Mouse (Mus musculus): ENCODE data around the gene 9930104L06Rik. TPM values are rescaled to one million over a fixed set of nuclear protein-coding genes. Genes with fewer than 3 reads are reported as not detected.
"Not testable (repeated sequence)": the region's sequence is repeated elsewhere in the genome, so short reads cannot be mapped to it uniquely, and the experiment has no call there.

9930104L06Rik gene
- polyA plus RNA-seq, 1 experiment from 2014 or later = 16.1 TPM

- Histone ChIP-seq H3K4me2 (ENCODE audit: low read length) (no peak overlapping the region), H3K36me3 (ENCODE audit: control insufficient read depth, insufficient read depth, low read length) (no peaks in the 10 kb centered on the region), H3K4me3 (ENCODE audit: low read depth, low read length) (no peak overlapping the region), H3K27me3 (ENCODE audit: control insufficient read depth, insufficient read depth, low read depth, low read length) (no peaks in the 10 kb centered on the region), H3K9ac (ENCODE audit: low read depth, low read length) (no peak overlapping the region), H3K27ac (ENCODE audit: low read length) (peak overlapping the region; percentile 82), H3K4me1 (ENCODE audit: control insufficient read depth, insufficient read depth, low read length) (peaks cover 21% of the 10 kb centered on the region), H3K9me3 (replicated peaks; ENCODE audit: control insufficient read depth, low read length, poor library complexity, severe bottlenecking) (no peaks in the 10 kb centered on the region)
- WGBS = 69% methylated on average over 4 of the region's 4 CpGs
- no peak for ATAC-seq
Measured at GRCm38 (mm10) chr4:124905417-124905816, 31.4 kb upstream of the 9930104L06Rik start.

- WGBS = 5% methylated on average over 21 of the region's 21 CpGs
- H3K9me3 ChIP-seq (replicated peaks; ENCODE audit: control insufficient read depth, low read length, poor library complexity, severe bottlenecking) = no peaks in the 10 kb centered on the region
- no peaks in the 10 kb centered on the region for H3K27me3 ChIP-seq (ENCODE audit: control insufficient read depth, insufficient read depth, low read depth, low read length)
- ATAC-seq = peak; percentile 93
- peak overlapping the region; percentile 30 for H3K9ac ChIP-seq (ENCODE audit: low read depth, low read length)
- peak overlapping the region; percentile 15; the same call in 1 of the 2 replicates for H3K4me3 ChIP-seq (ENCODE audit: low read depth, low read length)
- no peaks in the 10 kb centered on the region for H3K36me3 ChIP-seq (ENCODE audit: control insufficient read depth, insufficient read depth, low read length)
- H3K27ac ChIP-seq (ENCODE audit: low read length) = peak overlapping the region; percentile 82
- H3K4me2 ChIP-seq (ENCODE audit: low read length) = peak overlapping the region; percentile 47
- H3K4me1 ChIP-seq (ENCODE audit: control insufficient read depth, insufficient read depth, low read length) = peaks cover 21% of the 10 kb centered on the region
Measured at GRCm38 (mm10) chr4:124905971-124906822, 30.7 kb upstream of the 9930104L06Rik start.

- H3K36me3 ChIP-seq (ENCODE audit: control insufficient read depth, insufficient read depth, low read length) = no peaks in the 10 kb centered on the region
Measured at GRCm38 (mm10) chr4:124928102-124928501, 8.7 kb upstream of the 9930104L06Rik start.

GRCm38 (mm10) chr4:124939211-124939610 lies 2.4 kb downstream of the 9930104L06Rik start, which contains the start of gene Cdca8:
TSS of gene Cdca8 (minus strand) at chr4:124939311.
- 96% methylated on average over 4 of the region's 4 CpGs for WGBS
- ATAC-seq; H3K27me3 ChIP-seq (ENCODE audit: control insufficient read depth, insufficient read depth, low read depth, low read length); H3K9me3 ChIP-seq (replicated peaks; ENCODE audit: control insufficient read depth, low read length, poor library complexity, severe bottlenecking); H3K4me3 ChIP-seq (ENCODE audit: low read depth, low read length); H3K9ac ChIP-seq (ENCODE audit: low read depth, low read length); H3K27ac ChIP-seq (ENCODE audit: low read length); H3K4me2 ChIP-seq (ENCODE audit: low read length); H3K36me3 ChIP-seq (ENCODE audit: control insufficient read depth, insufficient read depth, low read length): not testable (repeated sequence)
- peaks cover 18% of the 10 kb centered on the region for H3K4me1 ChIP-seq (ENCODE audit: control insufficient read depth, insufficient read depth, low read length)

More at GRCm38 (mm10) chr4:124928102-124928501, 8.7 kb upstream of the 9930104L06Rik start:
- no peak overlapping the region for H3K9ac ChIP-seq (ENCODE audit: low read depth, low read length)
- no peak overlapping the region for H3K27ac ChIP-seq (ENCODE audit: low read length)
- no peaks in the 10 kb centered on the region for H3K27me3 ChIP-seq (ENCODE audit: control insufficient read depth, insufficient read depth, low read depth, low read length)
- ATAC-seq = no peak
- WGBS = 91% methylated on average over 5 of the region's 5 CpGs
- no peaks in the 10 kb centered on the region for H3K9me3 ChIP-seq (replicated peaks; ENCODE audit: control insufficient read depth, low read length, poor library complexity, severe bottlenecking)
- H3K4me1 ChIP-seq (ENCODE audit: control insufficient read depth, insufficient read depth, low read length) = no peaks in the 10 kb centered on the region
- H3K4me3 ChIP-seq (ENCODE audit: low read depth, low read length) = no peak overlapping the region
- no peak overlapping the region for H3K4me2 ChIP-seq (ENCODE audit: low read length)

GRCm38 (mm10) chr4:124943022-124943421 lies 6.2 kb downstream of the 9930104L06Rik start:
- H3K36me3 ChIP-seq (ENCODE audit: control insufficient read depth, insufficient read depth, low read length) = peaks cover 9% of the 10 kb centered on the region; the same call in 1 of the 2 replicates
- H3K9me3 ChIP-seq (replicated peaks; ENCODE audit: control insufficient read depth, low read length, poor library complexity, severe bottlenecking) = no peaks in the 10 kb centered on the region
- no peak overlapping the region for H3K9ac ChIP-seq (ENCODE audit: low read depth, low read length)
- H3K27ac ChIP-seq (ENCODE audit: low read length) = no peak overlapping the region
- H3K27me3 ChIP-seq (ENCODE audit: control insufficient read depth, insufficient read depth, low read depth, low read length) = no peaks in the 10 kb centered on the region
- H3K4me1 ChIP-seq (ENCODE audit: control insufficient read depth, insufficient read depth, low read length) = peaks cover 2% of the 10 kb centered on the region
- H3K4me2 ChIP-seq (ENCODE audit: low read length) = no peak overlapping the region
- 11% methylated on average over 4 of the region's 4 CpGs for WGBS
- H3K4me3 ChIP-seq (ENCODE audit: low read depth, low read length) = no peak overlapping the region
- no peak for ATAC-seq

- Histone ChIP-seq H3K4me1 (ENCODE audit: control insufficient read depth, insufficient read depth, low read length) (no peaks in the 10 kb centered on the region), H3K36me3 (ENCODE audit: control insufficient read depth, insufficient read depth, low read length) (0 out of 2 replicates have a peak, but pooled peaks cover 5% of the 10 kb centered on the region), H3K9ac (ENCODE audit: low read depth, low read length) (no peak overlapping the region), H3K27ac (ENCODE audit: low read length) (no peak overlapping the region), H3K9me3 (replicated peaks; ENCODE audit: control insufficient read depth, low read length, poor library complexity, severe bottlenecking) (no peaks in the 10 kb centered on the region), H3K4me2 (ENCODE audit: low read length) (no peak overlapping the region), H3K27me3 (ENCODE audit: control insufficient read depth, insufficient read depth, low read depth, low read length) (no peaks in the 10 kb centered on the region), H3K4me3 (ENCODE audit: low read depth, low read length) (no peak overlapping the region)
- ATAC-seq = no peak
- 82% methylated on average over 5 of the region's 5 CpGs for WGBS
Measured at GRCm38 (mm10) chr4:124943781-124944180, 6.9 kb downstream of the 9930104L06Rik start.

GRCm38 (mm10) chr4:124944961-124945360 lies 8.1 kb downstream of the 9930104L06Rik start:
- Histone ChIP-seq H3K9me3 (replicated peaks; ENCODE audit: control insufficient read depth, low read length, poor library complexity, severe bottlenecking) (no peaks in the 10 kb centered on the region), H3K4me2 (ENCODE audit: low read length) (no peak overlapping the region), H3K9ac (ENCODE audit: low read depth, low read length) (no peak overlapping the region), H3K36me3 (ENCODE audit: control insufficient read depth, insufficient read depth, low read length) (0 out of 2 replicates have a peak, but pooled peaks cover 2% of the 10 kb centered on the region), H3K27me3 (ENCODE audit: control insufficient read depth, insufficient read depth, low read depth, low read length) (no peaks in the 10 kb centered on the region), H3K4me3 (ENCODE audit: low read depth, low read length) (no peak overlapping the region), H3K27ac (ENCODE audit: low read length) (no peak overlapping the region), H3K4me1 (ENCODE audit: control insufficient read depth, insufficient read depth, low read length) (no peaks in the 10 kb centered on the region)
- 52% methylated on average over 2 of the region's 2 CpGs for WGBS
- ATAC-seq = no peak

- Histone ChIP-seq H3K4me1 (ENCODE audit: control insufficient read depth, insufficient read depth, low read length) (no peaks in the 10 kb centered on the region), H3K9ac (ENCODE audit: low read depth, low read length) (no peak overlapping the region), H3K4me2 (ENCODE audit: low read length) (no peak overlapping the region), H3K27ac (ENCODE audit: low read length) (no peak overlapping the region), H3K9me3 (replicated peaks; ENCODE audit: control insufficient read depth, low read length, poor library complexity, severe bottlenecking) (no peaks in the 10 kb centered on the region), H3K36me3 (ENCODE audit: control insufficient read depth, insufficient read depth, low read length) (no peaks in the 10 kb centered on the region), H3K27me3 (ENCODE audit: control insufficient read depth, insufficient read depth, low read depth, low read length) (no peaks in the 10 kb centered on the region), H3K4me3 (ENCODE audit: low read depth, low read length) (no peak overlapping the region)
- ATAC-seq = no peak
- WGBS = 79% methylated on average over 3 of the region's 3 CpGs
Measured at GRCm38 (mm10) chr4:124949488-124949887, 12.6 kb downstream of the 9930104L06Rik start.
